Mouse (Mus musculus) cerebellum, adult 18-20 months (tissue): ENCODE results near the gene N6amt1.

Experiments used
- DNase-seq, 2 experiments: peaks; one replicate each; pipeline ENCODE4 v3.0.0; 2021

The N6amt1 gene

GRCm38 (mm10) chr16:87387444-87387977 lies 33.5 kb downstream of the N6amt1 start:
- no peak for DNase-seq

- DNase-seq = peak; percentile 73 to 75
Observed at GRCm38 (mm10) chr16:87393813-87394548, 40.0 kb downstream of the N6amt1 start.

- DNase-seq = no peak
Observed at GRCm38 (mm10) chr16:87405001-87405400, 51.0 kb downstream of the N6amt1 start.
